Mouse (Mus musculus) limb, embryonic 10.5 days (tissue): Measurements from ENCODE around the gene Atp8a2. TPM values are rescaled to one million over a fixed set of nuclear protein-coding genes. Genes with fewer than 3 reads are reported as not detected.
A peak's percentile ranks its signal among the peaks of the same experiment; 100 is the strongest.
"Not testable (repeated sequence)": the region's sequence is repeated elsewhere in the genome, so short reads cannot be mapped to it uniquely, and the experiment has no call there.

Experiments used
- DNase-seq: peaks from one replicate; pipeline ENCODE4 v3.0.0-alpha.2; 2017; ENCODE audit warnings: low spot score
- H3K27ac ChIP-seq: fragments of 300-500 bp; sonication (generic); 2 replicates; pipeline ENCODE4 v1.5.1; 2016; ENCODE audit warnings: mild to moderate bottlenecking
- H3K27me3 ChIP-seq: fragments of 300-500 bp; sonication (generic); 2 replicates; pipeline ENCODE4 v1.6.1; 2016; ENCODE audit warnings: low read depth, mild to moderate bottlenecking; ENCODE audit not compliant: poor library complexity, severe bottlenecking
- H3K36me3 ChIP-seq: fragments of 300-500 bp; sonication (generic); 2 replicates; pipeline ENCODE4 v1.6.1; 2016; ENCODE audit warnings: mild to moderate bottlenecking, moderate library complexity
- H3K4me1 ChIP-seq: fragments of 300-500 bp; sonication (generic); 2 replicates; pipeline ENCODE4 v1.6.1; 2016
- H3K4me3 ChIP-seq: fragments of 300-500 bp; sonication (generic); 2 replicates; pipeline ENCODE4 v1.5.1; 2016; ENCODE audit warnings: mild to moderate bottlenecking, moderate library complexity
- H3K9me3 ChIP-seq: fragments of 300-500 bp; sonication (generic); replicated peaks from 2 replicates; pipeline ENCODE4 v1.6.1; 2016; ENCODE audit warnings: mild to moderate bottlenecking
- WGBS: fragments of 180-500 bp; shearing (Covaris S2); methylation state at CpG from one replicate; pipeline ENCODE4 v1.1.7; 2016; 5-methylcytosine and 5-hydroxymethylcytosine counted together
- polyA plus RNA-seq: library from polyadenylated mRNA; unstranded; fragments of >200 nt; fragmentation: Nextera tagmentation; extraction: Ambion mirVana; gene quantifications from 2 replicates; pipeline ENCODE4 v1.2.1, GENCODE M21; 2016

The Atp8a2 gene
- polyA plus RNA-seq, 1 experiment from 2014 or later, result 2.8 TPM

- H3K36me3 ChIP-seq, H3K9me3 ChIP-seq, H3K4me1 ChIP-seq, H3K27me3 ChIP-seq, DNase-seq, H3K27ac ChIP-seq, H3K4me3 ChIP-seq: not testable (repeated sequence)
- WGBS, result 74% methylated on average over 3 of the region's 3 CpGs
Measured at GRCm38 (mm10) chr14:59716443-59717085, 480.4 kb downstream of the Atp8a2 start.

DNA sequence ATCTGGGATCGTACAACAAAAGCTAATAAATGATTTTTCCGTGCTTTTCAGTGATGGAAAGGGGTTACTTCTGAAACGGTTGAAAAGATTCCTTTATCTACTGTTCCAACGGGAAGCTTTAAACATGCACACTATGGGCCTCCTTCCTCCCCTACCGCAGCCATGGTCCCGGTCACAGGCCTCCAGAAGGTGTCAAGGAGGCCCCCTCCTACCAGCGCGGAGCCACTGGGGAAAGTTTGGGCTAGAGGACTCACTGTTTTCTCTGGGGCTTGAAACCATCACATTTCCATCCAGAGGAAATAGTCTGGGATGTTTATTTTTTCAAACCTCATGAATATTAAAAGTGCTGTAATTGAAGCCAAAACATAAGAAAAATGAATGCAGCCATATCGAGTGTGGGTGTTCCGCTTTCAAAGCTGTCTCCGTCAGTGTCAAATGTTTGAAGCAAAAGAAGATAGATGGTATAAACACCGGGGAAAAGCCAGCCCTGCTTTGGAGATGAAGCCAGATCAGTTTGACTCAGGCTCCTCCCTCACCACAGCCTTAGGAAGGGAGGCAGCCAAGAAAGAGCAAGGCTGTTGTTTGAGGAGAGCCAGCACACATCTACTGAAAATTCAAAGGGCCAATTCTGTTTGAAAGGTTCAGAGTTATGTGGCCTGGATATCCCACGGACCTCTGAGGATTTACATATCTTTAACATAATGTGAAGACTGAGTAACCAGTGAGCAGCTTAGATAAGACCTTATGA, 481.1 kb downstream of the Atp8a2 start:
- no peaks in the 10 kb centered on the region for H3K27me3 ChIP-seq
- 40% methylated on average over 13 of the region's 13 CpGs for WGBS
- H3K4me1 ChIP-seq, result peaks cover 5% of the 10 kb centered on the region; the same call in 1 of the 2 replicates
- H3K9me3 ChIP-seq, result no peaks in the 10 kb centered on the region
- H3K27ac ChIP-seq, result no peak overlapping the region
- no peaks in the 10 kb centered on the region for H3K36me3 ChIP-seq
- DNase-seq, result no peak
- no peak overlapping the region for H3K4me3 ChIP-seq

- no peak for DNase-seq
- H3K4me3 ChIP-seq, result no peak overlapping the region
- H3K27me3 ChIP-seq, result no peaks in the 10 kb centered on the region
- WGBS, result 82% methylated on average over 3 of the region's 3 CpGs
- no peaks in the 10 kb centered on the region for H3K9me3 ChIP-seq
- H3K27ac ChIP-seq, result no peak overlapping the region
- H3K36me3 ChIP-seq, result no peaks in the 10 kb centered on the region
- peaks cover 7% of the 10 kb centered on the region; the same call in 1 of the 2 replicates for H3K4me1 ChIP-seq
Measured at GRCm38 (mm10) chr14:59709505-59710335, 487.3 kb downstream of the Atp8a2 start.

GRCm38 (mm10) chr14:59708009-59708408, 489.0 kb downstream of the Atp8a2 start:
- WGBS, result 91% methylated on average over 7 of the region's 7 CpGs
- Histone ChIP-seq H3K36me3 (no peaks in the 10 kb centered on the region), H3K27me3 (no peaks in the 10 kb centered on the region), H3K4me3 (no peak overlapping the region), H3K27ac (no peak overlapping the region), H3K4me1 (peaks cover 14% of the 10 kb centered on the region; the same call in 1 of the 2 replicates), H3K9me3 (no peaks in the 10 kb centered on the region)
- no peak for DNase-seq

DNA sequence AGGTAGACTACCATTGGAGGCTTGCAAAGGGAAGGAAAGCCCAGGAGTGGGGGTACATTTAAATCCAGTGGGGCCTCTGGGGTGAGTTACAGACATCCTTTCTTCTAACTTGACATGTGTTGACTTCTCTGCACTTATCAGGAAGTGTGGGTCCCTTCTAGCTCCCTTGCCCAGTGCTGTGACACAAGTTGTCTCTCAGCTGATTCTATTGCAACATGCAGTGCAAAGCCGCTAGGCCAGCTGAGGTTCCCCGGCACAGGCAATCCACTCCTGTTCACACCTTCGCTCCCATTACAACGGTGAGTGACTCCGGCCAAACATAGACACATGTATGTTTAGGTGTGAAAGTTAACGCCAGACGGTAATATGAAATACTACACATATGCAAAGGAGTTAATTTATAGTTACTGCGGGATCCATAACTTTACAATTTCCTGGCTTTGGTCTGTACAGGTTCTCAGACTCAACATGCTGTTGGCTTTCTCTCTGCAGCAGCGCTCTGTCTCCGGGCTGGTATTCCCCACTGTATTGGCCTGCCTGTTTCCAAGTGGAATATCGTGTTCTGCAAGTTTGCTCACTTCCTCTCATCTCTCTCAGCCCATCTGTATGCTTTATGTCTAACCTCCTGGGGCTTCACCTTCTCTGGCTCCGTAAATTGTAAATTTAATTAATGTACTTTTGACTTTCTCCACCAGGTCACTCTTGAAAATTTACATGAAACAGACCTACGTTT, 491.5 kb downstream of the Atp8a2 start:
- Histone ChIP-seq H3K27ac (no peak overlapping the region; the same call in 1 of the 2 replicates), H3K4me3 (no peak overlapping the region), H3K9me3 (no peaks in the 10 kb centered on the region), H3K36me3 (no peaks in the 10 kb centered on the region), H3K27me3 (peaks cover 8% of the 10 kb centered on the region; the same call in 1 of the 2 replicates), H3K4me1 (peaks cover 36% of the 10 kb centered on the region)
- 80% methylated on average over 13 of the region's 13 CpGs for WGBS
- no peak for DNase-seq

DNA sequence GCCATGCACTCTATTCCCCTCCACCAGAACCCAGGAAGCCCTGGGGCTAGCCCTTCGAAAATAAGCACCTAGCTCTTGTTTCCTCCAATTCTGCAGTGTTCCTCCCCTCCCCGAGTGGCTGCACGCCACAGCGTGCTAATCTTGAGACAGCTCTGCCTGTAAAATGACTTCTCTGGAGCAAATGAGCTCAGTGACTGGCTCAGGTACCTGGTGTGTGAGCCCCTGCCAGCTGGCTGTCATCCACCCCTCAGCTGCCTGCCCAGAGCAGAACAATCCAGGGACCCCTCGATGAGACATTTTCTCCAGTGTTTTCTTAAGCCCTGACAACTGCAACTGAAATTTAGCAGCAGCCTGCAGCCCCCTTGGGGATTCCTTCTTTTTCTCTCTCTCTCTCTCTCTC, 495.5 kb downstream of the Atp8a2 start:
- Histone ChIP-seq H3K36me3 (no peaks in the 10 kb centered on the region), H3K4me1 (peaks cover 45% of the 10 kb centered on the region), H3K27ac (peak overlapping the region; percentile 42), H3K27me3 (peaks cover 8% of the 10 kb centered on the region; the same call in 1 of the 2 replicates), H3K9me3 (no peaks in the 10 kb centered on the region), H3K4me3 (no peak overlapping the region)
- WGBS, result 34% methylated on average over 5 of the region's 5 CpGs
- no peak for DNase-seq

GRCm38 (mm10) chr14:59695160-59695559, 501.8 kb downstream of the Atp8a2 start:
- H3K4me3 ChIP-seq, result no peak overlapping the region
- 85% methylated on average over 4 of the region's 4 CpGs for WGBS
- no peak for DNase-seq
- no peaks in the 10 kb centered on the region for H3K9me3 ChIP-seq
- no peaks in the 10 kb centered on the region for H3K36me3 ChIP-seq
- H3K4me1 ChIP-seq, result peaks cover 23% of the 10 kb centered on the region
- H3K27me3 ChIP-seq, result 0 out of 2 replicates have a peak, but pooled peaks cover 8% of the 10 kb centered on the region
- H3K27ac ChIP-seq, result no peak overlapping the region

DNA sequence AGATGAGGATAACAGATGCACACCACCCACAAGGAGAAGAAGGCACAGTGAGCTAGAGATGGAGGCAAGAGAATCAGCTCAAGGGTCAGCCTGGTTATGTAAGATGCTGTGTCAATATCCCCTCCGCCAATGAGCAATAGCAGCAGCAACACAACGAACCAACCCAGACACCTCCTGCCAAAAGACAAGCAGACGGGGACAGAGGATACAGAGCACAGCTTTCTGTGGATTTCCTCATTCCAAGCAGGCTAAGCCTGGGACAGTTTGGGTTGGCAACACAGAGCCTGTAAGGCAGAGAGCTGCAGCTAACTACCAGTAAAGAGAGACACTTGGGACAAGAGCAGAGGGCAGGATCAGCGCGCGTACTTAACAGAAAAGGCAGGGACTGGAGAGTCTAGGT, 504.8 kb downstream of the Atp8a2 start:
- 0 out of 2 replicates have a peak, but pooled peaks cover 8% of the 10 kb centered on the region for H3K27me3 ChIP-seq
- WGBS, result 88% methylated on average over 6 of the region's 6 CpGs
- no peaks in the 10 kb centered on the region for H3K9me3 ChIP-seq
- H3K36me3 ChIP-seq, result no peaks in the 10 kb centered on the region
- peaks cover 29% of the 10 kb centered on the region for H3K4me1 ChIP-seq
- no peak overlapping the region for H3K4me3 ChIP-seq
- DNase-seq, result no peak
- no peak overlapping the region for H3K27ac ChIP-seq

DNA sequence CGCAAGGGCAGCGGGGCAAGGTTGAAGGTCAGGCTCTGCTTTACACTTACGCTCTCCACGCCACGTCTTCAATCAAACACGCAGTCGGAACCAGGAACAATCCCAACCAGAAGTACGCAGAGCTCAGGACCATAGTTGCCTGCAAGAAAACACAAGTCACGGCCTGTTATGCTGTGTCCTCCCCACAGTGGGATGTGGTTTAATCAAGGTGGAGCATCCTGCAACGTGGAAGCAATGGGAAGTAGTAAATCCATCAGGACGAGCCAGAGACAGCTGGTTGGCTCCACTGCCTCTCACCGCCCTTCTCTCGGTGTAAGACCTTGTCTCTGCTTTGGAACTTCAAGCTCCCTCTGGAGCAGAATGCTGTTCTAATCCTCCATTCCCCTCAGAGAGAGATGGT, 505.6 kb downstream of the Atp8a2 start:
- 51% methylated on average over 13 of the region's 13 CpGs for WGBS
- H3K4me1 ChIP-seq, result peaks cover 29% of the 10 kb centered on the region
- H3K27ac ChIP-seq, result no peak overlapping the region
- H3K9me3 ChIP-seq, result no peaks in the 10 kb centered on the region
- H3K4me3 ChIP-seq, result no peak overlapping the region
- DNase-seq, result no peak
- H3K27me3 ChIP-seq, result 0 out of 2 replicates have a peak, but pooled peaks cover 8% of the 10 kb centered on the region
- H3K36me3 ChIP-seq, result no peaks in the 10 kb centered on the region

DNA sequence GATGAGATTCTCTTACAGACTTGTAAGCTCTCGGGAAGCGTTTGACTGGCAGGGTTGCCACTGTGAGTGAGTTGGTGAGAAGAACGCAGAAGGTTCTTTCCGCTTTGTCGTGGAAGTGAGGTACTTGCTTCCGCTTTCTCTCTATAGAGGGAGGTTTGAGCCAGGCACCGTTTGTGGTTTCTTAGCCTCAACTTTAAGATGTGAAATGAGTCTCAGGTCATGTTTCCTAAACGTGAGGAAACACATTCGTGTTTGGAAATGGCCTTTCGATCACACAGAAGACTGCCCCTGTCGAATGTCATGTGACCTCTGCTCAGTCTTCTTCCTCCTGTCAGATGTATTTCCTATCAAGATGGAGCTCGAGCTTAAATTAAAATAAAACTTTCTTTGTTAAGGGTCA, 506.0 kb downstream of the Atp8a2 start:
- Histone ChIP-seq H3K9me3 (no peaks in the 10 kb centered on the region), H3K27ac (no peak overlapping the region), H3K4me1 (peaks cover 29% of the 10 kb centered on the region), H3K36me3 (no peaks in the 10 kb centered on the region), H3K27me3 (0 out of 2 replicates have a peak, but pooled peaks cover 8% of the 10 kb centered on the region), H3K4me3 (no peak overlapping the region)
- DNase-seq, result no peak
- WGBS, result 73% methylated on average over 12 of the region's 12 CpGs

GRCm38 (mm10) chr14:59689596-59689995, 507.4 kb downstream of the Atp8a2 start:
- Histone ChIP-seq H3K4me3 (no peak overlapping the region), H3K9me3 (no peaks in the 10 kb centered on the region), H3K36me3 (no peaks in the 10 kb centered on the region), H3K27ac (no peak overlapping the region; the same call in 1 of the 2 replicates), H3K4me1 (peaks cover 37% of the 10 kb centered on the region), H3K27me3 (0 out of 2 replicates have a peak, but pooled peaks cover 8% of the 10 kb centered on the region)
- WGBS, result 41% methylated on average over 4 of the region's 4 CpGs
- DNase-seq, result no peak

DNA sequence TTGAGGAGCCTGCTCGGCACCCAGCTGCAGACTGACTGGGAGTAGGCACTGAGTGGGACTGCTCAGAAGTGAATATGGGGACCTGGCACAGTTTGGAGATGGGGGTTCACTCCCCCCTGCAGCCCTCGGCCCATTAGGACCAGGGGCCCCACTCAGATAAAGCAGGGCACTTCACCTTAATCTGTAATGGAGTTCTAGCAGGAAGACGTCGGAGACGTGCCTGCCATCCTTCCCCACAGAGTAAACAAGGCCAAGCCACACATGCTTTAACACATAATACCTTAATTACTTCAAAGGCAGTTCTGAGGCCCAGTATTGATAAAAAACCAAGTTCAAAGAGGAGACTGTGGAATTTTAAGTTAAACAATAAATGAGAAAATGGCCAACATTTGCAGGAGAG, 510.8 kb downstream of the Atp8a2 start:
- WGBS, result 53% methylated on average over 5 of the region's 5 CpGs
- H3K36me3 ChIP-seq, result no peaks in the 10 kb centered on the region
- no peak overlapping the region for H3K27ac ChIP-seq
- H3K27me3 ChIP-seq, result no peaks in the 10 kb centered on the region
- no peak for DNase-seq
- no peaks in the 10 kb centered on the region for H3K9me3 ChIP-seq
- H3K4me1 ChIP-seq, result peaks cover 32% of the 10 kb centered on the region
- no peak overlapping the region for H3K4me3 ChIP-seq
